19 mouse cellular contexts compared by ENCODE assay signal in the genomic region with DNA sequence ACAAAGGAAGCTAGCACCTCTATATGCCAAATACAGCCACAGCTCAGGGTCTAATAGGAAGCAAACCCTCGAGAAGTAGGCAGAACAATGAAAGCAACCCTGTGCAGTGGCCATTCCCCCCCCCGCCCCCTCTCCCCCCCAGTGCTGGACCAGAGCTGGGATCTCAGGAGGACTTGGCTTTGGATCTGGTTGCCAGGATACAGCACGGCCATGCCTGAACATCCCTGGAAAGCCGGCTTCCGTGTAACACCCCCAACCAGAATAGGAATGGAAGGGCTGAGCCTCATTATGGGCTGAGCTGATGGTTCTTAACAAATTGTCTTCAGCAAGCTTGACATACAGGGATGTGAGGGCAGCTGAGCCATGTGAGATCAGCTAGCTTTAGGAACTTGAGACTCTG. TPM values are rescaled to one million over a fixed set of nuclear protein-coding genes. Genes with fewer than 3 reads are reported as not detected.
DNase-seq lines count a peak whose midpoint lies in the region; ATAC-seq and TF ChIP-seq lines count a peak whose summit lies in the region.
"Had no signal": no experiment of that assay in that cellular context is flagged by ENCODE, and none has a peak within 500 bp of the region (broad histone marks: within the 10 kb centered on the region; RNA-seq: fewer than 3 reads in every experiment).

No protein-coding gene starts in this region.

- no peak for TF ChIP-seq EP300 in heart, adult 2 months (IDR thresholded peaks at IDR 0.05; ENCODE audit: insufficient read depth, low read depth, low read length)

- H3K36me3 ChIP-seq in forebrain, embryonic 13.5 days (ENCODE audit: poor library complexity, severe bottlenecking): no peaks in the 10 kb centered on the region
- H3K36me3 ChIP-seq in hindbrain, embryonic 15.5 days: no peaks in the 10 kb centered on the region
- H3K36me3 ChIP-seq in midbrain, embryonic 15.5 days (replicated peaks): no peaks in the 10 kb centered on the region
- no peaks in the 10 kb centered on the region for H3K36me3 ChIP-seq in intestine, embryonic 15.5 days
- H3K36me3 ChIP-seq in heart, adult 2 months (ENCODE audit: control insufficient read depth, insufficient read depth, low read length): no peaks in the 10 kb centered on the region
- H3K36me3 ChIP-seq: embryonic facial prominence, embryonic 13.5 days; liver, embryonic 13.5 days had no signal

- H3K9me3 ChIP-seq in forebrain, embryonic 13.5 days (replicated peaks): no peaks in the 10 kb centered on the region
- H3K9me3 ChIP-seq in hindbrain, embryonic 15.5 days: no peaks in the 10 kb centered on the region
- H3K9me3 ChIP-seq in midbrain, embryonic 15.5 days: no peaks in the 10 kb centered on the region
- no peaks in the 10 kb centered on the region for H3K9me3 ChIP-seq in intestine, embryonic 15.5 days
- H3K9me3 ChIP-seq: embryonic facial prominence, embryonic 13.5 days; liver, embryonic 13.5 days had no signal

- no peaks in the 10 kb centered on the region for H3K79me2 ChIP-seq in heart, adult 2 months (replicated peaks; ENCODE audit: control insufficient read depth, insufficient read depth, low read length)

- TF ChIP-seq POLR2A in heart, adult 2 months (IDR thresholded peaks at IDR 0.05; ENCODE audit: insufficient read depth, low read depth, low read length): no peak

- WGBS in forebrain, embryonic 13.5 days: 20% methylated on average over 5 of the region's 5 CpGs
- 16% methylated on average over 5 of the region's 5 CpGs for WGBS in hindbrain, embryonic 15.5 days
- WGBS in midbrain, embryonic 15.5 days: 9% methylated on average over 5 of the region's 5 CpGs
- WGBS in intestine, embryonic 15.5 days: 67% methylated on average over 5 of the region's 5 CpGs
- WGBS in heart, adult 2 months: 69% methylated on average over 5 of the region's 5 CpGs

- DNase-seq in embryo, embryonic 10.5 days (ENCODE audit: low spot score): peak; percentile 37
- no peak for DNase-seq in heart, adult 2 months
- DNase-seq in lung, postnatal 36 days: no peak
- DNase-seq: adrenal gland, postnatal 14 days; cerebellum, postnatal 25 days; heart, postnatal 14 days; kidney, adult 11 months; kidney, postnatal 25 days; liver, embryonic 13.5 days; thymus, postnatal 14 days had no signal

- peak; percentile 59; the same call in 1 of the 2 replicates for ATAC-seq in forebrain, embryonic 13.5 days
- peak; percentile 88 for ATAC-seq in hindbrain, embryonic 15.5 days (ENCODE audit: low FRiP score, low read depth)
- peak; percentile 86 for ATAC-seq in midbrain, embryonic 15.5 days (replicated peaks)
- no peak for ATAC-seq in intestine, embryonic 15.5 days
- ATAC-seq: CD4-positive, CD25-positive, alpha-beta regulatory T cell, adult 4 months had no signal

- H3K4me2 ChIP-seq in forebrain, embryonic 13.5 days: no peak overlapping the region
- no peak overlapping the region for H3K4me2 ChIP-seq in hindbrain, embryonic 15.5 days
- no peak overlapping the region for H3K4me2 ChIP-seq in midbrain, embryonic 15.5 days
- H3K4me2 ChIP-seq in intestine, embryonic 15.5 days (replicated peaks): no peak overlapping the region
- H3K4me2 ChIP-seq: embryonic facial prominence, embryonic 13.5 days; liver, embryonic 13.5 days had no signal

- TF ChIP-seq CTCF in heart, adult 2 months (IDR thresholded peaks at IDR 0.05): no peak

- H3K4me1 ChIP-seq in forebrain, embryonic 13.5 days: peaks cover 9% of the 10 kb centered on the region
- H3K4me1 ChIP-seq in hindbrain, embryonic 15.5 days (replicated peaks): peaks cover 10% of the 10 kb centered on the region
- peaks cover 13% of the 10 kb centered on the region for H3K4me1 ChIP-seq in midbrain, embryonic 15.5 days
- H3K4me1 ChIP-seq in intestine, embryonic 15.5 days (replicated peaks): no peaks in the 10 kb centered on the region
- H3K4me1 ChIP-seq in heart, adult 2 months (ENCODE audit: control insufficient read depth, insufficient read depth, low read length): no peaks in the 10 kb centered on the region
- H3K4me1 ChIP-seq: liver, embryonic 13.5 days; megakaryocyte, embryonic 14.5 days had no signal

- intact Hi-C loops in heart, adult 2 months (cut with DNase I): no loop called here

- H3K27ac ChIP-seq in forebrain, embryonic 13.5 days: 0 out of 2 replicates have a peak overlapping the region, but pooled peaks have one; percentile 8
- no peak overlapping the region for H3K27ac ChIP-seq in hindbrain, embryonic 15.5 days (replicated peaks)
- H3K27ac ChIP-seq in midbrain, embryonic 15.5 days: peak overlapping the region; percentile 1; the same call in 1 of the 2 replicates
- H3K27ac ChIP-seq in intestine, embryonic 15.5 days: no peak overlapping the region
- H3K27ac ChIP-seq in heart, adult 2 months: no peak overlapping the region
- H3K27ac ChIP-seq: embryonic facial prominence, embryonic 13.5 days; liver, embryonic 13.5 days had no signal

- no peak overlapping the region for H3K9ac ChIP-seq in forebrain, embryonic 13.5 days
- no peak overlapping the region for H3K9ac ChIP-seq in hindbrain, embryonic 15.5 days
- H3K9ac ChIP-seq in midbrain, embryonic 15.5 days: no peak overlapping the region
- H3K9ac ChIP-seq in intestine, embryonic 15.5 days: no peak overlapping the region
- no peak overlapping the region for H3K9ac ChIP-seq in heart, adult 2 months (ENCODE audit: low read depth, low read length)
- H3K9ac ChIP-seq: embryonic facial prominence, embryonic 13.5 days; liver, embryonic 13.5 days had no signal

- H3K4me3 ChIP-seq in forebrain, embryonic 13.5 days: no peak overlapping the region
- no peak overlapping the region for H3K4me3 ChIP-seq in hindbrain, embryonic 15.5 days
- no peak overlapping the region for H3K4me3 ChIP-seq in midbrain, embryonic 15.5 days
- H3K4me3 ChIP-seq in intestine, embryonic 15.5 days (replicated peaks): no peak overlapping the region
- H3K4me3 ChIP-seq in heart, adult 2 months: no peak overlapping the region
- H3K4me3 ChIP-seq: embryonic facial prominence, embryonic 13.5 days; liver, embryonic 13.5 days; megakaryocyte, embryonic 14.5 days had no signal

- H3K27me3 ChIP-seq in forebrain, embryonic 13.5 days: no peaks in the 10 kb centered on the region
- H3K27me3 ChIP-seq in hindbrain, embryonic 15.5 days: no peaks in the 10 kb centered on the region; the same call in 1 of the 2 replicates
- H3K27me3 ChIP-seq in midbrain, embryonic 15.5 days (replicated peaks): no peaks in the 10 kb centered on the region
- H3K27me3 ChIP-seq in intestine, embryonic 15.5 days (replicated peaks): no peaks in the 10 kb centered on the region
- H3K27me3 ChIP-seq in heart, adult 2 months (ENCODE audit: control insufficient read depth, insufficient read depth, low read length): no peaks in the 10 kb centered on the region
- H3K27me3 ChIP-seq: embryonic facial prominence, embryonic 13.5 days; liver, embryonic 13.5 days; megakaryocyte, embryonic 14.5 days had no signal

RNA-seq across cellular contexts. Expression of a gene that starts 34.9 kb away (rescaled TPM):
- polyA plus RNA-seq in forebrain, embryonic 13.5 days (2015; fragmentation: Nextera tagmentation; extraction: Ambion mirVana): 9.7 and 16.4 TPM in 2 replicates
- polyA plus RNA-seq in hindbrain, embryonic 15.5 days (2015; fragmentation: Nextera tagmentation; extraction: Ambion mirVana): 11.0 and 15.2 TPM in 2 replicates
- polyA plus RNA-seq in midbrain, embryonic 15.5 days (2015; fragmentation: Nextera tagmentation; extraction: Ambion mirVana): 17.1 TPM in 2 replicates
- polyA plus RNA-seq in intestine, embryonic 15.5 days (2015; fragmentation: Nextera tagmentation; extraction: Ambion mirVana): 3.0 and 3.2 TPM in 2 replicates
- under 1 TPM in 1 of 2 experiments, not detected in 1; 0.39 TPM for total RNA-seq in heart, adult 2 months (2021)
- polyA plus RNA-seq in heart, adult 2 months (2012; rRNA removed): 0.23 and 0.41 TPM in 2 replicates
- total RNA-seq: MEL; neutrophil, adult 5-6 weeks had no signal

Comparison
In these comparisons a context has a peak if more than half of its experiments do, and no peak if none do; other contexts are left out.
1. H3K27ac ChIP-seq: peak in forebrain, embryonic 13.5 days (single experiment) and midbrain, embryonic 15.5 days (single experiment); none in hindbrain, embryonic 15.5 days (single experiment), intestine, embryonic 15.5 days (single experiment) and heart, adult 2 months (single experiment).